Mouse (Mus musculus) adrenal gland, postnatal 10 days (tissue): ENCODE results near the gene Wdr63. TPM values are rescaled to one million over a fixed set of nuclear protein-coding genes. Genes with fewer than 3 reads are reported as not detected.
"Not testable (repeated sequence)": the region's sequence is repeated elsewhere in the genome, so short reads cannot be mapped to it uniquely, and the experiment has no call there.

Source experiments
- DNase-seq: peaks from one replicate; pipeline ENCODE4 v3.0.0; 2021; ENCODE audit warnings: mixed read lengths
- total RNA-seq, 2 experiments: library from RNA; stranded (reverse); gene quantifications; 2 replicates each; pipeline ENCODE4 v1.2.3; 2021

The Wdr63 gene
- total RNA-seq, 2 experiments from 2014 or later: 0.15 to 0.39 TPM

- DNase-seq: no peak
Observed at GRCm38 (mm10) chr3:146010751-146011150, 97.2 kb downstream of the Wdr63 start.

GRCm38 (mm10) chr3:146009859-146010645 lies 97.9 kb downstream of the Wdr63 start:
- DNase-seq: peak; percentile 55

GRCm38 (mm10) chr3:146007872-146008271 lies 100.1 kb downstream of the Wdr63 start:
- no peak for DNase-seq

GRCm38 (mm10) chr3:146004347-146005051 lies 103.4 kb downstream of the Wdr63 start:
- DNase-seq: no peak

- not testable (repeated sequence) for DNase-seq
Observed at GRCm38 (mm10) chr3:145996539-145996938, 111.4 kb downstream of the Wdr63 start.

- no peak for DNase-seq
Observed at GRCm38 (mm10) chr3:145995489-145995888, 112.4 kb downstream of the Wdr63 start.

- DNase-seq: no peak
Observed at GRCm38 (mm10) chr3:145993481-145994201, 114.3 kb downstream of the Wdr63 start.

GRCm38 (mm10) chr3:145992796-145993195 lies 115.1 kb downstream of the Wdr63 start:
- DNase-seq: peak; percentile 73

- DNase-seq: no peak
Observed at GRCm38 (mm10) chr3:145991976-145992730, 115.8 kb downstream of the Wdr63 start.

- DNase-seq: no peak
Observed at GRCm38 (mm10) chr3:145991130-145991529, 116.8 kb downstream of the Wdr63 start.

Other genes with a start within 250 kb of the Wdr63 start
- 10 to 100 TPM; 24.3 to 25.5 TPM for gene Bcl10, start 185.3 kb downstream of the Wdr63 start, total RNA-seq
- 10 to 100 TPM; 21.4 to 22.3 TPM for gene 2410004B18Rik, start 170.1 kb downstream of the Wdr63 start, total RNA-seq
- gene Syde2, start 120.3 kb downstream of the Wdr63 start, total RNA-seq: 1 to 10 TPM; 6.3 to 7.9 TPM
- under 1 TPM; 0.55 to 0.90 TPM for gene Mcoln3, start 9.3 kb upstream of the Wdr63 start, total RNA-seq
- 1 to 10 TPM; 1.7 to 1.9 TPM for gene Mcoln2, start 41.7 kb upstream of the Wdr63 start, total RNA-seq
- gene Lpar3, start 112.8 kb upstream of the Wdr63 start, total RNA-seq: under 1 TPM; 0.15 to 0.69 TPM